Mouse (Mus musculus) heart, embryonic 13.5 days (tissue): ENCODE data around the gene Zfp777. TPM values are rescaled to one million over a fixed set of nuclear protein-coding genes. Genes with fewer than 3 reads are reported as not detected.

Source experiments
- ATAC-seq: fragments of 200-750 bp; cut with Nextera tagmentation; 2 replicates; pipeline ENCODE4 v1.8.0; 2017; ENCODE audit warnings: moderate TSS enrichment; ENCODE audit not compliant: insufficient number of reproducible peaks, low FRiP score, low TSS enrichment; ENCODE audit errors: extremely low read depth
- H3K27ac ChIP-seq: fragments of 300-500 bp; sonication (generic); replicated peaks from 2 replicates; pipeline ENCODE4 v1.5.1; 2015; ENCODE audit warnings: moderate library complexity, mild to moderate bottlenecking, inconsistent platforms
- H3K27me3 ChIP-seq: fragments of 300-500 bp; sonication (generic); replicated peaks from 2 replicates; pipeline ENCODE4 v1.6.1; 2015; ENCODE audit warnings: mild to moderate bottlenecking, inconsistent platforms
- H3K36me3 ChIP-seq: fragments of 300-500 bp; sonication (generic); 2 replicates; pipeline ENCODE4 v1.6.1; 2015; ENCODE audit warnings: mild to moderate bottlenecking, inconsistent platforms
- H3K4me1 ChIP-seq: fragments of 300-500 bp; sonication (generic); 2 replicates; pipeline ENCODE4 v1.6.1; 2015; ENCODE audit warnings: inconsistent platforms
- H3K4me2 ChIP-seq: fragments of 300-500 bp; sonication (generic); 2 replicates; pipeline ENCODE4 v1.6.1; 2015; ENCODE audit warnings: inconsistent platforms, mild to moderate bottlenecking, moderate library complexity
- H3K4me3 ChIP-seq: fragments of 300-500 bp; sonication (generic); 2 replicates; pipeline ENCODE4 v1.5.1; 2015; ENCODE audit warnings: moderate library complexity, mild to moderate bottlenecking, inconsistent platforms
- H3K9ac ChIP-seq: fragments of 300-500 bp; sonication (generic); 2 replicates; pipeline ENCODE4 v1.6.1; 2015; ENCODE audit warnings: inconsistent platforms, mild to moderate bottlenecking, moderate library complexity
- H3K9me3 ChIP-seq: fragments of 300-500 bp; sonication (generic); 2 replicates; pipeline ENCODE4 v1.6.1; 2016; ENCODE audit warnings: inconsistent platforms
- WGBS: fragments of 180-500 bp; shearing (Covaris S2); methylation state at CpG from one replicate; pipeline ENCODE4 v1.1.7; 2015; ENCODE audit warnings: mixed read lengths; 5-methylcytosine and 5-hydroxymethylcytosine counted together
- polyA plus RNA-seq: library from polyadenylated mRNA; unstranded; fragments of >200 nt; fragmentation: Nextera tagmentation; extraction: Ambion mirVana; gene quantifications from 2 replicates; pipeline ENCODE4 v1.2.1, GENCODE M21; 2015

Gene Zfp777
- 2.6 and 2.8 TPM in 2 replicates for polyA plus RNA-seq

DNA sequence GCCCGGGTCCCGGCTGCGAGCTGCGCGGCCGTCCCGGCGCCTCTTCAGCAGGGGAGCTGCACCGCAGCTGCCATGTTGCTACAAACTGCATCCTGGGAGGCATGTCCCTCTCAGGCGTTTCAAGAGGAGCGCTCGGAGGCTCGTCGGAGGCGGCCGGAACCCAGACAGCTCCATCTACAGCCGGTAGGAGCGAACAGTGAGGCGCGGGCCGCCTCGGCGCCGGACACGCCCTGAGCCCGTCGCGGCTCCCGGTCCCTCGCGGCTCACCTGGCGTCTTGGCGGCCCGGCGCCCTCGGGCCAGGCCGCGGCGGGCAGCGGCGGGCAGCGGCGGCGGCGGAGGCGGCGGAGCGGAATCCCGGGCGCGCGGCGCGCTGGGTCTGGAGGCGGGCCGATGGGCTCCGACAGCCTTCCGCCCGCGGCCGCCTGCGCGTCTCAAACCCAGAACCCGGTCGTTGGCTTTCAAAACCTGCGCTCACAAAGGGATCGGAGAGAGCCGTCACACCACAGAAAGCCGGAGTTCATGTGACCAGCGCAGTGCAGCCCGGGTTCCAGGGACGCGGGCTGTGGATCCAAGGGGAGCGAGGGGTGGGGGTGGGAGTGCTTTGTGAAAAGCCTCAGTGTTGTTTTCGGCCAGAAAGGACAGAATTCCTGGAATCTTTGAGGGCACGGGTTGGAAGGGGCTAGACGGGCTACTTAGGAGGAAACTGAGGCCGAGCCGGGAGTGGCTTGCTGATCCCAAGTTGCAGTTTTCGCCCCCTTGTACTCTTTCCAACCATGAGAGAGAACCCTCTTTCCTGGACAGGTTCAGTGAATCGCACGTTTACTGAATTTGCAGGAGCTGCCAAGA, at the start of gene Zfp777:
Zfp777 (minus strand) TSS at position 486 of the 847 bp plus-strand sequence.
- peaks cover 16% of the 10 kb centered on the region for H3K36me3 ChIP-seq
- peaks cover 16% of the 10 kb centered on the region for H3K4me1 ChIP-seq
- H3K4me3 ChIP-seq, result peak within 1 kb of the TSS; percentile 82
- peak within 1 kb of the TSS; percentile 90 for H3K9ac ChIP-seq
- H3K27ac ChIP-seq, result peak within 1 kb of the TSS; percentile 80
- no peaks in the 10 kb centered on the region for H3K9me3 ChIP-seq
- ATAC-seq, result peak; percentile 72; the same call in 1 of the 2 replicates
- peak within 1 kb of the TSS; percentile 91 for H3K4me2 ChIP-seq
- peaks cover 43% of the 10 kb centered on the region for H3K27me3 ChIP-seq
- whole genome bisulfite sequencing, result under 1% methylated on average over 69 of the region's 82 CpGs

DNA sequence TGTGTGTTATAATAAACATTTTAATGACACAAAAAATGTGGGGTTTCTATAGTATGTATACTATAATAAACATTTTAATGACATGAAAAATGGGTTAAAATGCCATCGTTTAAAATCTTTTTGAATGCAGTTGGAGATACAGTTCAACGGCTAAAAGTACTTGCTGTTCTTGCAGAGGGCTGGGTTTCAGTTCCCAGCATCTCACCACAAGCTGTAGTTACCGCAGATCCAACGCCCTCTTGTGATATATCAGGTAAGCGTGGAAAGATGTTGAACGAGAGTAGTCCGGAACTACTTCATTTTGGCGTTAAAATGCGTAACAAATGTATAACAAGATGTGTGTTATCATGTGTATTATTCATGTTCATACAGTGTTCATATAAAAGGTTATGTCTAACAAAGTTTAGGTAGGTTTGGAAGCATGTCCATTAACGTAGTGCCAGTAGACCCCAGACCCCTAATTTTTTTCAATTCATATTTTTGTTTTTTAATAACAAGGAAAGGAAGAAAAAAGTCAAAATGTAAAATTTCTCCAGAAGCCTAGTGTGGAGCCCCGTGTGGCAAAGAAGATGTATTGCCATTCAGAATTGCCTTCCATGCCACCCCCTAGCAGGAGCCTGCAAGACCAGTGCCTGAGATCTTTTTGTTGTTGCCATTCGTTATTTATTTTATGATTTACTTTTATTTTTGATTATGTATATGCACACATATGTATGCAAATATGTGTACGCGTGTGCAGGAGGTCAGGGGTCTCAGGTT, 38.4 kb upstream of the Zfp777 start:
- Histone ChIP-seq H3K4me1 (peaks cover 11% of the 10 kb centered on the region), H3K4me3 (peak overlapping the region; percentile 79), H3K27ac (no peak overlapping the region), H3K36me3 (peaks cover 24% of the 10 kb centered on the region), H3K9ac (no peak overlapping the region), H3K4me2 (peak overlapping the region; percentile 72), H3K9me3 (no peaks in the 10 kb centered on the region), H3K27me3 (peaks cover 12% of the 10 kb centered on the region)
- WGBS, result 36% methylated on average over 14 of the region's 14 CpGs
- ATAC-seq, result no peak

DNA sequence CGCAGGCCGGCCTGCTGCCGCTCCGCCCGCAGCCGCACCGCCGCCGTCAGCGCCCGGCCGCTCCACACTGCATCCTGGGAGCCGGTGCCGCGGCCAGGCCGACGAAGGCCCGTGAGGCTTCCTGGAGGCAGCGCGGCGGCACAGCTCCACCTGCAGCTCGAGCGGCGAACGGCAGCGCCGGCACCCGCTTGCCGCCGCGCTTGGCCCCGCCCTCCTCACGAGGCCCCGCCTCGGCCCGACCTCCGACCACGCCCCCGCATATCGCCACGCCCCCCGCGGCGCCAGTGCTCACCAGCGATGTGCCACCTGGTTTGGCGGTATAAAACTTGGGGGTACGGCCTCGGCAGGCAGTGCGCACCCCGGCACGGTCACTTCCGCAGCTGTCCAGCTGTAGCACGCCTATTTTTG, 37.8 kb upstream of the Zfp777 start, which contains the start of gene Zfp746:
Zfp746 (minus strand) TSS at position 123 of the 408 bp plus-strand sequence.
- Histone ChIP-seq H3K4me1 (peaks cover 11% of the 10 kb centered on the region), H3K27me3 (peaks cover 12% of the 10 kb centered on the region), H3K27ac (peak within 1 kb of the TSS; percentile 74), H3K4me2 (peak within 1 kb of the TSS; percentile 72), H3K4me3 (peak within 1 kb of the TSS; percentile 79), H3K36me3 (peaks cover 31% of the 10 kb centered on the region), H3K9ac (peak within 1 kb of the TSS; percentile 96), H3K9me3 (no peaks in the 10 kb centered on the region)
- ATAC-seq, result peak; percentile 84
- whole genome bisulfite sequencing, result under 1% methylated on average over 53 of the region's 53 CpGs

DNA sequence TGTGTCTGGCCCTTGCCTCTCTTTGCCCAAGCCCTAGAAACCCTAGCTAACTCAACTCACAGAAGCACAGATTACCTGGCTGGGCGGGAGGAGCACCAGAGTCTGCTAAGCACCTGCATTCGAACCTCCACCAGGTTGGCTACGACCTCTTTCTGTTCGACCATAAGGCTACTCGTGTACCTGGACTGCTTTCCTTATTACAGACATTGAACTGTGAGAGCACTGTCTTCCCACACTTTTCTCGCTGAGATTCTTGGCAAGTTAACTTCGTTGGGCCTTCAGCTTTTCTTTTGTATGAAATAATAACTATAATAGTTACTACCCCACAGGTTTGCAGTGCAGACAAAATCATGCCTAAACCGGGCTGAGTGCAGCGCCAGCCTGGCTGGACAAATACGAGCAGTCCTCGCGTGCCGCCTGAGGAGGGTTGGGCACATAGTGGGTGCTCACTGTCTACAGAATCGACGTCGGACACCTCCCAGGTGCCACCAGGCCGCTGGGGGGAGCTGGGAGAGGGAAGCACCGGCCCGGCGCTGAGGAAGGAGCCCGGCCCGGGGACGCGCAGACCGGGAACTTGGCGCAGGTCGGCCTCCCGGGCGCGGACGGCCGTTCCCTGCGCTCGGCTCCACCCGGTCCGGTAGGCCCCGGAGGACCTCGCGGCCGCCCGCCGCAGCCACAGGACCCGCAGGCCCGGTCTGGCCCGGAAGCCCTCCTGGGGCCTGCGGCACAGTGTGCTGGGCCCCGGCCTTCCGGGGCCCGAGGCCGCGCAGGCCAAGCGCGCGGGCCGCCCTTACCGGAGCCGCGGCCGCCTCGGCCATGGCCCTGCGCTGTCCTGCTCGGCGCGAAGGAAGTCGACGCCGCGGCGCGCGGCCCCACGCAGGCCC, 37.1 kb upstream of the Zfp777 start:
- 3% methylated on average over 63 of the region's 72 CpGs for WGBS
- peak overlapping the region; percentile 96 for H3K9ac ChIP-seq

DNA sequence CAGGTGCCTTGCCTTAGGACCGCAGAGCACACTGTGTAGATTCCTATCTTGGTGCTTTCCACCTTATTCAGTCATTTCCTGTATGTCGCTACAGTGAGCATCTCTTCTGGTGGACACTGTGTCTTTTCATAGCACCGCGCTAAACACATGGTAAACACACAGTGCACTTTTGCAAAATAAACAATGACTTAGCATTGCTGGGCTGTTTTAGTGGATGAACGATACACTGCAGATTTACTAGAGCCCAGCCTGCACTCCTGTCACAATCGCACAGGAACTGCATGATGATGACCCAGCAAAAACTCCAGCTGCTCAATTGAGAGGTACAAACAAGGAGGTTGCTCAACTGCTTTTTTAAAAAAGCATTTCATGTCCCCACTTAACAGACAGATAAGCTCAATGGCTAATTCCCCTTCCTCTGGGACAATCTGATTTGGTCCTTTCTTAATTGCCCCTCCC, 35.1 kb upstream of the Zfp777 start:
- no peak overlapping the region for H3K9ac ChIP-seq
- no peak for ATAC-seq
- H3K9me3 ChIP-seq, result no peaks in the 10 kb centered on the region
- 87% methylated on average over 6 of the region's 6 CpGs for WGBS
- H3K4me1 ChIP-seq, result peaks cover 11% of the 10 kb centered on the region
- no peak overlapping the region for H3K27ac ChIP-seq
- peaks cover 58% of the 10 kb centered on the region for H3K36me3 ChIP-seq
- peaks cover 5% of the 10 kb centered on the region; the same call in 1 of the 2 replicates for H3K27me3 ChIP-seq
- H3K4me2 ChIP-seq, result no peak overlapping the region
- no peak overlapping the region for H3K4me3 ChIP-seq

More for the DNA sequence above, 37.1 kb upstream of the Zfp777 start:
- H3K4me2 ChIP-seq, result peak overlapping the region; percentile 72
- peaks cover 11% of the 10 kb centered on the region for H3K4me1 ChIP-seq
- peaks cover 38% of the 10 kb centered on the region for H3K36me3 ChIP-seq
- peak overlapping the region; percentile 79 for H3K4me3 ChIP-seq
- peak overlapping the region; percentile 74 for H3K27ac ChIP-seq
- no peaks in the 10 kb centered on the region for H3K9me3 ChIP-seq
- H3K27me3 ChIP-seq, result peaks cover 12% of the 10 kb centered on the region
- ATAC-seq, result peak; percentile 74

DNA sequence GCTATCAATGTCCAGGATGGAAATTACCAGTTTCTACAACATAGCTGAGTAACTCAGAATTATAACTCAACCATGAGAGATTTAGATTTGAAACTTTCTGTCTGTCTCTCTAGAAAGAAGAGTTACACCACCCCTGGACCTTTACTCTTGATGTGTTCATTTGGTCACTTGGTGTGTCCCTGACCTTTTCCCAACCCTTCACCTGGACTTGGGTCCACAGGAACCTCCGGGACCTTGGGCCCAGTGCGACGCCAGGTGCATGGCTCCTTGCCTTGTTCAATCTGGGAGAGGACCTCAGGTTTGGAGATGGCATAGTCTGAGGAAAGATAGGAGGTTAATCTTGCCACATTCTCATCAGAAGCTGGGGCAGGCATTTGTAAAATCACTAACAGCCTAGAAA, 33.2 kb upstream of the Zfp777 start:
- Histone ChIP-seq H3K9me3 (no peaks in the 10 kb centered on the region), H3K9ac (no peak overlapping the region), H3K4me2 (no peak overlapping the region), H3K27me3 (no peaks in the 10 kb centered on the region), H3K36me3 (peaks cover 76% of the 10 kb centered on the region), H3K27ac (no peak overlapping the region), H3K4me3 (no peak overlapping the region), H3K4me1 (peaks cover 11% of the 10 kb centered on the region)
- WGBS, result 95% methylated on average over 3 of the region's 3 CpGs
- no peak for ATAC-seq

DNA sequence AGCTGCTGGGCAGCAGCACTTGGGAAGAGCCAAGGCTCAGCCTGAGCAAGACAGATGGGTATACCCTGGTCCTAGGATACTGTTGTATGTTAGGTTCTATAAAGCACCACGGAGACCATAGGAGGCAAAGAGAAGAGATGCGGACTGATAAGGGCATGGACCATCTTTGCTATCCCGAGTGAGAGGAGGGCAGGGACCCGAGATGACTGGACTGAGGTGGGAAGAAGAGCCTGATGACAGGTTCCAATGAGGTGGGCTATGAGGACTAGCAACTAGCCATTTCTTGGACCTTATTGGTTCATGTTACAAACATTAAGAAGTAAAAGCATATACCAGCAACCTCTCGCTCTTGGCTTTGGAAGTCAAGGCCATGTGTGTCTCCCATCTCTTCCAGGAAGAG, 32.3 kb upstream of the Zfp777 start:
- Histone ChIP-seq H3K4me1 (peaks cover 11% of the 10 kb centered on the region), H3K4me2 (no peak overlapping the region), H3K27me3 (no peaks in the 10 kb centered on the region), H3K4me3 (no peak overlapping the region), H3K9ac (no peak overlapping the region), H3K9me3 (no peaks in the 10 kb centered on the region), H3K27ac (no peak overlapping the region), H3K36me3 (peaks cover 85% of the 10 kb centered on the region)
- 87% methylated on average over 5 of the region's 5 CpGs for WGBS
- no peak for ATAC-seq

DNA sequence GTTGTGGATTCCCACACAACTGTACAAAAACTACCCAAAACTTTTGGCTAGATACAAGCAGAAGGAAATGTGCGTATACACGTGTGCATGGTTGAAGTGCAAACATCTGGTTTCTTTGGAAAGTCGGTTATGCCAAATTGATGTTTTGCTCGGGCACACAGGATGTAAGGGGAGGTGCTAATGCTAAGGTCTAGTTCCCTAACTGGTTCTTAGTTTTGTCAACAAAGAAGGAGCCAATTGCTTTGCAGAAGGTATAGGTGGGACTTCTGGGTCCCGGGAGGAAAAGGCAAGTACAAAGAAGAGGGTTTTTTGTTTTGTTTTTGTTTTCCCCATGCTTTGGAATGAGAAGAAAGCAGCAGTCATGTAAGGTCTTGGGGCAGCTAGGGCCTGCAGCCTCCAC, 24.6 kb upstream of the Zfp777 start:
- no peak for ATAC-seq
- Histone ChIP-seq H3K4me1 (no peaks in the 10 kb centered on the region), H3K27me3 (no peaks in the 10 kb centered on the region), H3K4me3 (no peak overlapping the region), H3K27ac (no peak overlapping the region), H3K36me3 (peaks cover 83% of the 10 kb centered on the region), H3K9me3 (no peaks in the 10 kb centered on the region), H3K9ac (no peak overlapping the region), H3K4me2 (no peak overlapping the region)
- WGBS, result 72% methylated on average over 5 of the region's 5 CpGs

DNA sequence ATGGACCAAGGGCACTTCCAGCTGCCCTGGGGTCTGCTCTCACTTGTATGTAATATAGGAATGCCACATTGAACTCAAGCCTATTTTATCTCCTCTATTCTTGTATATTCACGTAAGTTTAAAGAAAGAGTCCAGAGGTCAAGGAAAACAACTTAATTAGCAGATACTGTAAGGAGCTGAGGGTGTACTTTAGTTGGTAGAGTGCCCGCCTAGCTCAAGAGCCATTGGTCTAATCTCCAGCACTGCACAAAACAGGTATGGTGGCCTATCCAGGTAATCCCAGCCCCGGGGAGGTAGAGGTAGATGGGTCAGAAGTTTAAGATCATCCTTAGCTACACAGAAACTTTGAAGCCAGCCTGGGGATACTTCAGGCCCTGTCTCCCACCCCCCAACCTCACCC, 18.8 kb upstream of the Zfp777 start:
- WGBS, result 89% methylated on average over 3 of the region's 3 CpGs
- Histone ChIP-seq H3K4me3 (no peak overlapping the region), H3K9me3 (no peaks in the 10 kb centered on the region), H3K36me3 (peaks cover 83% of the 10 kb centered on the region), H3K4me2 (no peak overlapping the region), H3K27me3 (no peaks in the 10 kb centered on the region), H3K9ac (no peak overlapping the region), H3K4me1 (no peaks in the 10 kb centered on the region), H3K27ac (no peak overlapping the region)
- no peak for ATAC-seq

DNA sequence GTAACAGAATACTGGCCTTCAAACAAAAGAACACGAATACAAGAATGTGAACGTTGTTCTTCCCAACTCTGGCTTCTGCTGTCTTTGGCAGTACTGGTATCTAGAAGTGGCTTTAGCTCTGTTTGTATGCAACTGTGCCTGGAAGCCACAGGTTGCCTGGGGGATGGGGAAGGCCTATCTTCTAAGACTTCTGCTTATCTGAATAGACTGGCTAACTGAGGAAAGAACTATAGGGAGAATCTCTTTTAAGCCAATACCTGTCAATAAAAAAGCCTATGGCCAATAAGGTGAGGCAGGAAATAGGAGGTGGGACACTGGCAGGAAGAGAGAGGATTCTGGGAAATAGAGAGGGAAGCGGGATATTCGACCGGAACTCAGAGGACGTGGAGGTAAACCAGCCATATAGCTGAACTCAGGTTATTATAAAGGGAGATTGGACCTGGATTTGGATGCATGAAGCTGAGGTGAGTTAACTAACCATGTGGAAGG, 16.9 kb upstream of the Zfp777 start:
- Histone ChIP-seq H3K36me3 (peaks cover 90% of the 10 kb centered on the region), H3K9ac (no peak overlapping the region), H3K27me3 (no peaks in the 10 kb centered on the region), H3K9me3 (no peaks in the 10 kb centered on the region), H3K4me1 (0 out of 2 replicates have a peak, but pooled peaks cover 3% of the 10 kb centered on the region), H3K27ac (no peak overlapping the region), H3K4me2 (no peak overlapping the region), H3K4me3 (no peak overlapping the region)
- WGBS, result 89% methylated on average over 6 of the region's 6 CpGs
- no peak for ATAC-seq
